Mouse (Mus musculus): ENCODE measurements at regions not wholly inside any gene's neighbourhood (a gene's known extent, or its start where the extent isn't known, plus 50 kb on each side); places are given as distances from the start of the nearest gene placed in this dataset.

GRCm38 (mm10) chr12:50999295-51000237 lies 348.3 kb upstream of the G2e3 start:
- TF ChIP-seq POLR2A (IDR thresholded peaks at IDR 0.05; ENCODE audit: control insufficient read depth, extremely low read depth, insufficient read depth, low read length, poor library complexity) = no peak
- TF ChIP-seq CTCF (IDR thresholded peaks at IDR 0.05; ENCODE audit: borderline replicate concordance, control insufficient read depth, extremely low read depth, insufficient read depth, low read length, poor library complexity) = no peak
